Mouse (Mus musculus): ENCODE data around the gene Large1. TPM values are rescaled to one million over a fixed set of nuclear protein-coding genes. Genes with fewer than 3 reads are reported as not detected.

Gene Large1
- polyA plus RNA-seq, 1 experiment from 2014 or later: 4.2 TPM

DNA sequence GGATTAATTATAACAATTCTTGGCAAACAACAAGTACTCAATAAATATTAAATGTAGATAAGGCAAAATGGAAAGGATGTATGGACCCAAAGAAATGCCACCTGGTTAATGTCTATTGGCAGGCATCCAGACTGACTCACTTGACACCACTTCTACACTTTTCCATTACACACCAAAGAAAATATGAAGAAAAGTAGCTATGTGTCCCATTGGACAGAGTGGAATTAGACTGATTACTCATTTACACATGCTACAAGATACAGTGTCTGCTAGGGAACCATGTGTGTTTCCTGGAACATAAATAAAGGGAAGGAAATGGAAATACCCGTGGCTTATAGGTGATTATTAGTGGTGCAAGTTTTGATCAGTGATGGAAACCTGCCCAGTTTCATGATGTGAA lies 521.0 kb downstream of the Large1 start:
- Histone ChIP-seq H3K4me2 (ENCODE audit: low read length) (no peak overlapping the region), H3K4me3 (replicated peaks; ENCODE audit: low read depth, low read length) (no peak overlapping the region), H3K27ac (no peak overlapping the region), H3K36me3 (ENCODE audit: insufficient read depth, low read length) (no peaks in the 10 kb centered on the region), H3K4me1 (replicated peaks; ENCODE audit: insufficient read depth, low read length) (no peaks in the 10 kb centered on the region), H3K9ac (ENCODE audit: low read depth, low read length) (no peak overlapping the region), H3K9me3 (replicated peaks; ENCODE audit: low read length) (no peaks in the 10 kb centered on the region), H3K27me3 (ENCODE audit: insufficient read depth, low read length) (no peaks in the 10 kb centered on the region)
- DNase-seq (ENCODE audit: low spot score): no peak
- 64% methylated on average over 1 of the region's 1 CpGs for WGBS
- TF ChIP-seq CTCF (IDR thresholded peaks at IDR 0.05; ENCODE audit: low read depth): no peak
- no peak for ATAC-seq (replicated peaks; ENCODE audit: low FRiP score, low read depth)

DNA sequence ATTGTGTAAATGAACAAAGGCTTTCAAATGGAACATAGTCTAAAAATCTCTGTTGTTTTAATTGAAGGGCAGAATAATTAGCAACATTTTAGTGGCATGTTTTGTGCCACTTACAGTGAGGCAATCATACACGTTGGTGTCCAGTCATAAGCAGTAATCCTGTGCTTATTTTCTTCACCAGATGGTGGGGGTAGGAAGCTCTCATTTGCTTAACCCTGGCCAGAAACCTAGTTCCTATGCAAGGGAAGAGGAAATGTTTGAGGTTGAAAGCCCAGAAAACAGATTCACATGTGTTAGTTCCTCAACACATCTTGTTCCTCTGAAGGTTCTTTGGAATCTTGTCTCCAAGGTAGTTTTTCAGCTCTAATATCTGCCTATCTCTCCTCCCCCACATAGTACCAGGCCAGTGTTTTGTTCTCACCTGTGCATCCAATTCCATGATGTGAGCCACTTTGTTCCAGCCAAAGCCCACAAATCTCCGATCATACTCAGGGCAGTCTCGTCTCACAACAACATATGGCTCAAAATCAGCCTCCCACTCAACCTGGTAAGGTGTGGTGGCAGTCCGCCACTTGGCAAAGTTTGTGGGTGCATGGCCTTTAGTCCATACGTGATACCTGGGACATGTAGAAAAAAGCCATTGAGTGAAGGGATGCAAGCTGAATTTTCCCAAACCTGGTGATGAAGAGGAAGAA lies 535.5 kb downstream of the Large1 start:
- DNase-seq (ENCODE audit: low spot score) (no peak), ATAC-seq (replicated peaks; ENCODE audit: low FRiP score, low read depth) (no peak)
- H3K9me3 ChIP-seq (replicated peaks; ENCODE audit: low read length): no peaks in the 10 kb centered on the region
- H3K36me3 ChIP-seq (ENCODE audit: insufficient read depth, low read length): no peaks in the 10 kb centered on the region
- no peaks in the 10 kb centered on the region for H3K4me1 ChIP-seq (replicated peaks; ENCODE audit: insufficient read depth, low read length)
- H3K4me2 ChIP-seq (ENCODE audit: low read length): no peak overlapping the region
- 87% methylated on average over 5 of the region's 5 CpGs for WGBS
- no peak for TF ChIP-seq CTCF (IDR thresholded peaks at IDR 0.05; ENCODE audit: low read depth)
- H3K27me3 ChIP-seq (ENCODE audit: insufficient read depth, low read length): no peaks in the 10 kb centered on the region
- H3K27ac ChIP-seq: no peak overlapping the region
- H3K9ac ChIP-seq (ENCODE audit: low read depth, low read length): no peak overlapping the region
- H3K4me3 ChIP-seq (replicated peaks; ENCODE audit: low read depth, low read length): no peak overlapping the region

DNA sequence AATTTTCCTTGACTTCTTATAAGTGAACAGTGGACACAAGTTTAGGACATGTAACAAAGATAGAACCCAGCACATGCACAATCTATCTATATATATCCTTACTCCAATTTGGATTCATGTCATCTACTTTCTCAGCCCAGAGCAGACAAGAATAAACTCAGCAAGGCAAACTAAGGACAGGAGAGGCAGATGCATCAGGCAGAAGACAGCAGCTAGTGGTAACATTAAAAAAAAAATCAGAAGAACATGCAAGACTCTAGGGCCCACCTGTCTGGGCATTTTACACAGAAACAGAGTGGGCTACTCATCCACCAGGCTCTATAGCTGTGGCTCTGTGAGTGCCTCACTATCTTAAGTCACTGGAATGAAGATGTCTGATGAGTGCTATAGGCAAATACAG lies 536.7 kb downstream of the Large1 start:
- H3K36me3 ChIP-seq (ENCODE audit: insufficient read depth, low read length): no peaks in the 10 kb centered on the region
- ATAC-seq (replicated peaks; ENCODE audit: low FRiP score, low read depth): no peak
- no peak overlapping the region for H3K27ac ChIP-seq
- no peak overlapping the region for H3K4me2 ChIP-seq (ENCODE audit: low read length)
- TF ChIP-seq CTCF (IDR thresholded peaks at IDR 0.05; ENCODE audit: low read depth): no peak
- no peaks in the 10 kb centered on the region for H3K4me1 ChIP-seq (replicated peaks; ENCODE audit: insufficient read depth, low read length)
- H3K9ac ChIP-seq (ENCODE audit: low read depth, low read length): no peak overlapping the region
- no peaks in the 10 kb centered on the region for H3K27me3 ChIP-seq (ENCODE audit: insufficient read depth, low read length)
- no peak overlapping the region for H3K4me3 ChIP-seq (replicated peaks; ENCODE audit: low read depth, low read length)
- no peak for DNase-seq (ENCODE audit: low spot score)
- no peaks in the 10 kb centered on the region for H3K9me3 ChIP-seq (replicated peaks; ENCODE audit: low read length)

GRCm38 (mm10) chr8:72815681-72816080 lies 537.7 kb downstream of the Large1 start:
- Histone ChIP-seq H3K4me2 (ENCODE audit: low read length) (no peak overlapping the region), H3K27ac (no peak overlapping the region), H3K9ac (ENCODE audit: low read depth, low read length) (no peak overlapping the region), H3K9me3 (replicated peaks; ENCODE audit: low read length) (no peaks in the 10 kb centered on the region), H3K36me3 (ENCODE audit: insufficient read depth, low read length) (no peaks in the 10 kb centered on the region), H3K27me3 (ENCODE audit: insufficient read depth, low read length) (no peaks in the 10 kb centered on the region), H3K4me1 (replicated peaks; ENCODE audit: insufficient read depth, low read length) (no peaks in the 10 kb centered on the region), H3K4me3 (replicated peaks; ENCODE audit: low read depth, low read length) (no peak overlapping the region)
- WGBS: 95% methylated on average over 7 of the region's 7 CpGs
- no peak; the same call in 1 of the 2 replicates for TF ChIP-seq CTCF (IDR thresholded peaks at IDR 0.05; ENCODE audit: low read depth)
- DNase-seq (ENCODE audit: low spot score) (no peak), ATAC-seq (replicated peaks; ENCODE audit: low FRiP score, low read depth) (no peak)

- WGBS: 90% methylated on average over 3 of the region's 3 CpGs
- no peak overlapping the region for H3K4me2 ChIP-seq (ENCODE audit: low read length)
These were observed 540.6 kb downstream of the Large1 start for GRCm38 (mm10) chr8:72812690-72813089.

GRCm38 (mm10) chr8:72801583-72801982 lies 551.8 kb downstream of the Large1 start:
- TF ChIP-seq CTCF (IDR thresholded peaks at IDR 0.05; ENCODE audit: low read depth): no peak
- H3K4me1 ChIP-seq (replicated peaks; ENCODE audit: insufficient read depth, low read length): no peaks in the 10 kb centered on the region
- DNase-seq (ENCODE audit: low spot score): no peak
- no peaks in the 10 kb centered on the region for H3K9me3 ChIP-seq (replicated peaks; ENCODE audit: low read length)
- H3K27ac ChIP-seq: no peak overlapping the region
- WGBS: 79% methylated on average over 2 of the region's 2 CpGs
- H3K36me3 ChIP-seq (ENCODE audit: insufficient read depth, low read length): no peaks in the 10 kb centered on the region
- no peak overlapping the region for H3K4me3 ChIP-seq (replicated peaks; ENCODE audit: low read depth, low read length)
- no peak overlapping the region for H3K4me2 ChIP-seq (ENCODE audit: low read length)
- H3K27me3 ChIP-seq (ENCODE audit: insufficient read depth, low read length): no peaks in the 10 kb centered on the region
- no peak for ATAC-seq (replicated peaks; ENCODE audit: low FRiP score, low read depth)
- no peak overlapping the region for H3K9ac ChIP-seq (ENCODE audit: low read depth, low read length)

More at GRCm38 (mm10) chr8:72812690-72813089, 540.6 kb downstream of the Large1 start:
- H3K4me3 ChIP-seq (replicated peaks; ENCODE audit: low read depth, low read length): no peak overlapping the region
- TF ChIP-seq CTCF (IDR thresholded peaks at IDR 0.05; ENCODE audit: low read depth): peak; percentile 61
- H3K9me3 ChIP-seq (replicated peaks; ENCODE audit: low read length): no peaks in the 10 kb centered on the region
- ATAC-seq (replicated peaks; ENCODE audit: low FRiP score, low read depth) (no peak), DNase-seq (ENCODE audit: low spot score) (no peak)
- H3K36me3 ChIP-seq (ENCODE audit: insufficient read depth, low read length): no peaks in the 10 kb centered on the region
- no peak overlapping the region for H3K27ac ChIP-seq
- H3K9ac ChIP-seq (ENCODE audit: low read depth, low read length): no peak overlapping the region
- no peaks in the 10 kb centered on the region for H3K4me1 ChIP-seq (replicated peaks; ENCODE audit: insufficient read depth, low read length)
- H3K27me3 ChIP-seq (ENCODE audit: insufficient read depth, low read length): no peaks in the 10 kb centered on the region

DNA sequence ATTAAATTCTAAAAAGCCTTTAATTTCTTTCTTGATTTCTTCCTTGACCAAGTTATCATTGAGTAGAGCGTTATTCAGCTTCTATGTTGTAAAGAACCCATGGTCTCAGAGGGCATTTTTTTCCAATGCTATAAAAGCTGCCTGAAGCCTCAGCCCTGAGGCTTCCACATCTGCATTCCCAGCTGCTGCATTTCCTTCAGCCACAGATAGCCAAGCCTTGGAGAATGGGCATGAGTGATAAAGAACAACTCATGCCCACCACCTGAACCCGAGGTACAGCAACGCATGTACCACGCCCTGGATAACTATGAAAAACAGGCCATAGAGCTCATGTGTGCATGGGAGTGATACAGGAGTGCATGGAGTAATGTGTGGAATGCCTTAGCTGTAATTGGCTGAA lies 572.7 kb downstream of the Large1 start:
- no peak overlapping the region for H3K9ac ChIP-seq (ENCODE audit: low read depth, low read length)
- H3K4me1 ChIP-seq (replicated peaks; ENCODE audit: insufficient read depth, low read length): no peaks in the 10 kb centered on the region
- no peak for TF ChIP-seq CTCF (IDR thresholded peaks at IDR 0.05; ENCODE audit: low read depth)
- ATAC-seq (replicated peaks; ENCODE audit: low FRiP score, low read depth): no peak
- no peaks in the 10 kb centered on the region for H3K9me3 ChIP-seq (replicated peaks; ENCODE audit: low read length)
- no peaks in the 10 kb centered on the region for H3K27me3 ChIP-seq (ENCODE audit: insufficient read depth, low read length)
- H3K36me3 ChIP-seq (ENCODE audit: insufficient read depth, low read length): no peaks in the 10 kb centered on the region
- no peak for DNase-seq (ENCODE audit: low spot score)
- WGBS: 91% methylated on average over 4 of the region's 4 CpGs
- H3K4me2 ChIP-seq (ENCODE audit: low read length): no peak overlapping the region
- no peak overlapping the region for H3K27ac ChIP-seq
- H3K4me3 ChIP-seq (replicated peaks; ENCODE audit: low read depth, low read length): no peak overlapping the region
